Mouse (Mus musculus) erythroid progenitor cell, adult 5-6 weeks (primary cell): ENCODE data around the gene Sypl2. TPM values are rescaled to one million over a fixed set of nuclear protein-coding genes. Genes with fewer than 3 reads are reported as not detected.
"Not testable (repeated sequence)": the region's sequence is repeated elsewhere in the genome, so short reads cannot be mapped to it uniquely, and the experiment has no call there.

Source experiments
- ATAC-seq: replicated peaks from 2 replicates; pipeline ENCODE4 v1.8.0; 2016; ENCODE audit warnings: moderate number of reproducible peaks, mild to moderate bottlenecking, moderate TSS enrichment, inconsistent platforms; ENCODE audit not compliant: poor library complexity, low FRiP score, severe bottlenecking
- total RNA-seq, 2 experiments: library from RNA; stranded (forward) in 1 of 2; stranded (reverse) in 1 of 2; fragments of 150-400 nt in 1 of 2; fragments of 186-747, 209-891 nt in 1 of 2; gene quantifications; 2 replicates each; pipeline versions ENCODE4 v1.2.3 to v1.2.4; 2015 to 2017; ENCODE audit warnings: low replicate concordance in 2 of 2

The Sypl2 gene
- total RNA-seq (2015; ENCODE audit: low replicate concordance) (not detected in 2 replicates), total RNA-seq (2017; ENCODE audit: low replicate concordance) (not detected in 2 replicates)

GRCm38 (mm10) chr3:108226558-108227350, at the start of gene Sypl2:
TSS of gene Sypl2 (minus strand) at chr3:108226648.
- no peak for ATAC-seq

DNA sequence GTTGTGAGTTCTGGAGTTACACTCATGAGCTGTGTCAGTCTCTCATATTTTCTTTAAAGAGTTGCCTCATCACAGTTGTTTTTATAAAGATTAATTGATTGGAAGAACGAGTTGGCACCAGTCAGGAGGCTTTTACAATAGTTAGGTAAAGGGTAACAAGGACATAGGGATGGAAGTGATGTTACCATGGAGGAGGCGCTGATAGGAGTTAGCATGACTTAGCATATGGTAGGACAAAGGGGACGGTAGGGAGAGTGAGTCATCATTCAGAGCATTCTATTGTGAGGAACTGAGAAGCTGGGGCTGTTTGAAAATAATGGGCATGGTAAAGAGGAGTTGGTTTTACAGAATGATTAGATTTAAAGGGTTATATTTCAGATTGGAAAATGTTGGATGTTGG, 32.9 kb upstream of the Sypl2 start:
- ATAC-seq: no peak

DNA sequence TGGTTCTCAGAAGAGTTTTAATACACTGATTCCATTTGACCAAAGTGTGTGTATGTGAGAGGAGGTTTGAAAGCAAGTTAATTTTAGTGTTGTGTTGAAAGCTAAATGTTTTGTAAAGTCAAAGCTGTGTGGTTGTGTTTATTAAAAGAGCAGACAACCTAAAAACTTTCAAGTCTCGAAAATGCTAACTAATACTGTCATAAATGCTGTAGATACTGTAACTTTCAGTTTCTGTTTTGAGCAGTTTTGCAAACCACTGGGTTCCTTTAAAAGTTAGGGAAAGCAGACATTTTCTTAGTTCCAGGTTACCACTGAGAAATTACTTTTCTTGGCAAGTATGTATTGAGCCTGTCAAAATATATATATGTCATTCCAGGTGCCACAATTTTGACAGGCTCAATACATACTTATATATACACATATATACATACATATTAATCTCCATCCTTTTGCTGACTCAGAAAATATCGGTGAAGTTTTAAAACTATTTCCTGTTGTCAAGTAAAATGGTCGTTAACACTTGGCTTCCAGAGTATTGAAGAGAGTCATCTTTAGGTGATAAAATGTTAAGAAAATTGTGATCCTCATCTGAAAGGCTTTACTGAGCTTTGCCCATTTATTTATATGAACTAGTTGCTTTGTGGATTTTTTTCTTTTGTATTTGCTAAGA, 31.5 kb upstream of the Sypl2 start:
- ATAC-seq: no peak

DNA sequence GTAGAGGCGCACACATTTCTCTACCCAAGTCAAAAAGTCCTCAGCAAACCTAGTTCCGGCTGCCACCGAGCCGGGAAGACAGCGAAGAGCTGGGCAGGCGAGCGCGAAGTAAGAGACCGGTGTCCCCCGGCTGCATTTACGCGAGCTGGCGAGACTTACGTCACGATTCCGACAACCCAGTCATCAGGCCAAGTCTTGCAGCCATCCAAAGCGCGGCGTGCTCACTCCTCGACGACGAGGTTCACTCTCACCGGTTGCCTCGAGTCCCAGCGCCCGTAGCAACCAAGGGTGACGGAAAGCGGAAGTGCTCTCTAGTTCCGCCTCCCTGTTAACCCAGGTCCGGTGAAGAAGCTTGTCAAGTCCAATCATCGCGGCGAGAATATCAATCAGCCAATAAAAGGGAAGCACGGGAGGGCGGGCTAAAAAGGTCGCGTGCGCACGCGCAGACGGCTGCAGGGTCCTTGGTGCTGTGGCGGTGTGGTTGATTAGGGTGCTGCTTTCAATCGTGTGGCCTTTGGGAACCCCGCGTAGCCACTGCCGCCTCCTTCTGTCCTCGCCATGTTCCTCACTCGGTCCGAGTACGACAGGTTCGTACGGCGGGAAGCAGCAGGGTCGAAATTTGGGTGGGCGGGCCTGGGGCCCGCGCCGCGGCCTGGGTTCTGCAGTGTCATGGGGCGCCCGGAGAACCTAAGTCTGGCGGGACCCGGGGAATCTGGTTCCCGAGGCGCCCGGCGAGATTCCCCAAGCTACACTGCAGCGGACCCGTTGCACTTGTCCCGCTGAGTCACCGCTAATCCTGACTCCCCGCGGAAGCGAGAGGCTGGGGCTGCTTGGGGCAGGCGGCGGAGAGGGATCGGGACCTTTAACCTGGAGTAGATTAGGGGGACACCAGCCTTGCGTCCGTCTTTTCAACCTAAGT, 30.5 kb upstream of the Sypl2 start, which contains the start of gene Psma5:
Gene Psma5, plus strand, starts transcription at position 208 of the 919 bp plus-strand sequence.
- ATAC-seq: peak; percentile 99

GRCm38 (mm10) chr3:108246857-108247256, 20.4 kb upstream of the Sypl2 start:
- no peak for ATAC-seq

- ATAC-seq: no peak
Observed at GRCm38 (mm10) chr3:108241243-108241839, 14.9 kb upstream of the Sypl2 start.

- not testable (repeated sequence) for ATAC-seq
Observed at GRCm38 (mm10) chr3:108237474-108238102, 11.1 kb upstream of the Sypl2 start.

DNA sequence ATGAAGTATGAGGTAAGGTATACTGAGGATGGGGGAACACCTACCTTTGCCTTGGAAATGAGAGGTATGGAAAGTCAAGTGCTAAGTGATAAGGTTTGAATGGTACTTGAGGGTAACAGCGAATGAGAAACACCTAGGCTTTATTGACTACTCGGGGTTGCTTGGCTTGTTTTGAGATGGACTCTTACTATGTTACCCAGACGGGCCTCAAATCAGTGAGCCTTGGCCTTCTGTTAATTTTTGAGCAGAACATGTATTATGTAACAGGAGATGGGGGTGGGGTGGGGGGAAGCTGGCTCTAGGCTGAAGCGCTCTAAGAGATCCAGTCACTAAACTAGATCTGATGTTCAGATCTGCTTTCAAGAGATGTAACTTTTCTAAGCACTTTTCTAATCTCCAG, 5.2 kb upstream of the Sypl2 start:
- ATAC-seq: no peak

DNA sequence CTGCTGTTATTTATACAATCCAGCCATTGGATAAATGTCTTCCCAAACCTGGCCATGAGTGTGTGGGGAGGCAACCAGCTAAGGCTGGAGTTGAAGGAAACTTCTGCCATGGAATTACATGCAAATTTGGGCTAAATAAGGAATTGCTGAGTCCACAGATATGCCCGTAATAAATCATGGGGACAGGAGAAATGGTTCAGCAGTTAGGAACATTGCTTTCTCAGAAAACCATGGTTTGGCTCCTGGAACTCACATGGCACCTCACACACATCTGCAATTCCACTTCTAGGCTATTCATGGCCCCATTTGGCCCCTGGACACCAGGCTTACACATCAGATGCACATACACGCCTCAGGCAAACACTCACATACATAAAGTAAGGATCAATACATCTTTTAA, 1.1 kb upstream of the Sypl2 start:
- ATAC-seq: no peak

DNA sequence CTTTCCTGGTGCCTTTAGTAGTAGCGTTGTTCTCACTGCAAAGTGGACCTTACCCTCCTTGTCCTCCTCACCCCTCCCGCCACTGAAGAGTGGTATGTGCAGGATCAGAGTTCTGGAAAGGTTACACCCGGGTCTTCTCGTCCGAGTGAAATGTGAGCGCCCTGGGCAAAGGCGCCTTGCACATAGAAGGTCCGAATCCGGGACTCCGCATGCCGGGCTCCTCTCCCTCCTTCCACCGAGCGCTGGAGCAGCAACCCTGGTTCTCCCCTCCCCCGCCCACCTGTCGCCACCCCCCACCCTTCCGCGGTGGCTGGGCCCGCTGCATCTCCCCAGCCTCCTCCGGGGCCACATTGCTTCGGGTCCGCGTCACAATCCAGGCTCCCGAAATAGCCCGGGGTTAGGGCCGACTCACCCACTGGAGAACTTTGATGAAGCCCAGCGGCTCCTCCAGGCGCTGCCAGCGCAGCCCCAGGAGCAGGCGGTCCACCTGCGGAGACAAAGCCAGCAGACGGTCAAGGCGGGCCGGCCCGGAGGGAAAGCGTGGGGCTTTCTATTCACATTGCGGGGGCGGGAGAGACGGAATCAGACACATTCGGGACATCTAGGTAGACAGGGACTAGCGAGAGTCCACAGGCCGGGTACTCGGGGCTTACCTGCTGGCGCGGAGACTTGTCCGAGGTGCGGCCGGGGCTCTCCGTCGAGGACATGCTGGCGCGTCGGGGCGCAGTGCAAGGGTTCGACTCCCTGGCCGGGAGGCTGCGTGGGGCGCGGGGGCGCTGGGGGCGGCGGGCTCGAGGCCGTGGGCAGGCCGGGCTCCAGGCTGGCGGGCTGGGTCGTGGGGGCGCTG, 514 bp downstream of the Sypl2 start:
- no peak for ATAC-seq

DNA sequence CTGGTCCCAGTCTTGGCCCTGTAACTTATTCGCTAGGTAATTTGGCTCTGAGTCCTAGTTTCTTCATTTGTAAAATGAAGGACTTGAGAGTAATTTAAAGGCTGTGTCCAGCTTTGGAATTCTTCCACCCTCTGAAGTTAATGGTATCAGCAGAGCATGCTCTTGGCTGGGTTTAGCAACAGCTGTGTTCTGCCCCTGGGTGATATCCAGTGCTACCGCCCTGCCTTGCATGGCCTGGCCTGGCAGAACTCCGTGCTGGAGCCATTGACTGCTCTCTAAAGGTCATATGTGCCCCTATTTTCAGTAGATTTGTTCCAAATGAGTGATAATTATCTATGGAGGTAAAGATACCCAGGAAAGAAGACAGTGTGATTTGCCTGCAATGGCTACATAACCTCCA, 5.8 kb downstream of the Sypl2 start:
- no peak for ATAC-seq

- ATAC-seq: no peak
Observed at GRCm38 (mm10) chr3:108214734-108215133, 11.7 kb downstream of the Sypl2 start.

DNA sequence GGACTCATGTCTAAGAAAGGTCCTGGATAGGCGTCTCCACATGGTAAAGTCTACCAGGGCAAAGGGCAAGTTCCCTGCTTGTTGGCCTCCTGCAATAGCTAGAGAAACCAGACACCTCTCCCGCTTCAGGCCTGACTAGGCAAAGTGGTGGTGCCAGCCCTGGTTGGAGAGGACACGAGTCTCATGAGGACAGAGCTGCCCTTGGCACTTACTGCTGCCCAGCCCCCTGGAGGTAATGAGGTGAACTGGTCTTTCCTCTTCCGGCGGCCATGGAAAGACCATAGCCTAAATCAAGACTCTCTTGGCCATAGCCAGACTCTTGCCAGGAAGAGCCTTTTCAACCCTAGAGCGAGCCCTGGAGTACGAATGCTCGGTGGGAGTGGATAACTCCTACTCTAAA, 14.0 kb downstream of the Sypl2 start:
- no peak for ATAC-seq

DNA sequence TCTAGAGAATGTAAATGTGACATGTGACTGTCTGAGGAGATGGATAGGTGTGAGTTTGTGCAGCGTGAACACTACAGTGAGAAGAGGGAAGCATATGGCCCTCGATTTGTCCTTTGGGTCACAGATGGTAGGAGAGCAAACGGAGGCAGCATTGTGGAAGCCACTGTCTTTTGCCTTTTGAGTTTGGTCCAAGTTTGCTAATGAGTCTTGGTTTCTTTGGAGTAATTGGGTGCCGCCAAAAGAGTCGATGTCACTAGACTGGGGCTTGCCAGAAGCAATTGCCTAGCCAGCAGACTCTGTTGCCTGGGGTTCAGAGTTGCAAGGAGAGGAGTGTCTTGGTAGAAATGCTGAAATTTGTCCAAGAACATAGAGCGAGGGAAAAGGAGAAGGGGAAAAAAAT, 14.6 kb downstream of the Sypl2 start:
- no peak for ATAC-seq

- ATAC-seq: peak; percentile 20
Observed at GRCm38 (mm10) chr3:108210771-108211139, 15.7 kb downstream of the Sypl2 start, which contains the start of gene Atxn7l2. TSS of gene Atxn7l2 (minus strand) at chr3:108210934.

DNA sequence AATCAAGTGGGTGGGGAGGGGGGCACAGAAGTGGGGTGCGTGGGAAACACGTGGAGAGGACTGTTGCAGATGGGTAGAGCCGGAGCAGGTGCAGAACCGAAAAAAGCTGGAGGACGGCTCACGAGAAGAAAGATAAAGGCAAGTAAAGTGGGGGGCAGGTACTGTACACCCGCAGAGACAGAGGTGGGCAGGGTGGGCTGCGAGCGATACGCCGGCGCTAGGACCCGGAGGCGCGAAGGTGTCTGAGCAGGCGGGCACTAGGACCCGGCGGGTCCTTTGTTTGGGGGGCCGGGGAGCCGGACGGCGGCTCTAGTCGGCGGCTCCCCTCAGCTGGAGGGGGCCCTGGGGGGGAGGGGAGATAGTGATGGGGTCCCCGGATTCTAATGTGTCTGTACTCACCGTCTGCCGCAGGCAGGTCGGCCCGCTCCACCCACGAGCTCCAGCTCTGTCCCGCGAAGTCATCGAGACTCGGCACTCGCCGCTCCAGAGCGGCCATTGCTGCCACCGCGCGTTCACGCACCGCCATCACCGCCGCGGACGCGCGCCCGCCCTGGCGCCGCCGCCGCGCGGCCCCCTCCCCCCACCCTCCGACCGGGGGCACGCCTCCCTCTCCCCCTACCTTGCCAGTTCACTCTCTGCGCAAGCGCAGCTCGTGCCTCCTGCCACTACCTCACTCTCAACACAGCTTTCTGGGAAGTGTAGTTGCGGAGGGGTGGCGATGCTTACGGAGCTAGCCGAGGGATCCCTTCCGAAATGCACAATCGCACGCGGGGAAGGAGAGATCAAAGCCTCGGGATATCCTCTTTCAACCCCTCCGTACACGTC, 16.3 kb downstream of the Sypl2 start:
- peak; percentile 76 for ATAC-seq

DNA sequence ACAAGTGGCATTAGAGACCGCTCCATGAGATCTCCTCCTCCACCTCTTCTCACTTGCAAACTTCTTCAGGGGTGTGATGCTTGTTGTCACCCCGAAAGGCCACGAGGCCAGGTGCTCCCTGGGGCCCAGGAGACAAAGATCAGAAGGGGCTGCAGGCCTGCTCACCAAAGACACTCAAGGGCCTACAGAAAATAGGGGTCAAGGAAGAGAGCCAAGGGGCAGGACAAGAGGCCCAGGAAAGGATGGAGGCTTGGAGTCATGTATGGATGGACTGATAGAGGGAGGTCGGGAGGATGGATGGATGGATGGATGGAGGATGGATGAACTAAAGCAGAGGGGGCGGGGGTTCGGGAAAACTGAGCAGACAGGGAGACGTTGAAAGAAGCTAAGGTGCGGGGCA, 16.9 kb downstream of the Sypl2 start:
- ATAC-seq: no peak

GRCm38 (mm10) chr3:108209001-108209400, 17.4 kb downstream of the Sypl2 start:
- no peak for ATAC-seq
